Mouse (Mus musculus): ENCODE results near the gene Traf7. TPM values are rescaled to one million over a fixed set of nuclear protein-coding genes. Genes with fewer than 3 reads are reported as not detected.

The Traf7 gene
- total and polyA plus RNA-seq, 3 experiments = 41.9 to 93.4 (median 46.5) TPM

GRCm38 (mm10) chr17:24483495-24483894 is 44.2 kb downstream of the Traf7 start:
- Histone ChIP-seq H3K79me2 (replicated peaks; ENCODE audit: control insufficient read depth, insufficient read depth, low read length) (no peaks in the 10 kb centered on the region), H3K27me3 (ENCODE audit: control insufficient read depth, insufficient read depth, low read length) (no peaks in the 10 kb centered on the region), H3K4me1 (ENCODE audit: control insufficient read depth, insufficient read depth, low read length) (no peaks in the 10 kb centered on the region), H3K27ac (no peak overlapping the region), H3K9ac (ENCODE audit: low read depth, low read length) (no peak overlapping the region), H3K36me3 (ENCODE audit: control insufficient read depth, insufficient read depth, low read length) (no peaks in the 10 kb centered on the region), H3K4me3 (no peak overlapping the region)
- 88% methylated on average over 3 of the region's 3 CpGs for WGBS
- intact Hi-C loops (cut with DNase I) = no loop called here
- DNase-seq = no peak
- no peak for TF ChIP-seq CTCF (IDR thresholded peaks at IDR 0.05)
- TF ChIP-seq POLR2A (IDR thresholded peaks at IDR 0.05; ENCODE audit: insufficient read depth, low read depth, low read length) = no peak
- TF ChIP-seq EP300 (IDR thresholded peaks at IDR 0.05; ENCODE audit: insufficient read depth, low read depth, low read length) = no peak

DNA sequence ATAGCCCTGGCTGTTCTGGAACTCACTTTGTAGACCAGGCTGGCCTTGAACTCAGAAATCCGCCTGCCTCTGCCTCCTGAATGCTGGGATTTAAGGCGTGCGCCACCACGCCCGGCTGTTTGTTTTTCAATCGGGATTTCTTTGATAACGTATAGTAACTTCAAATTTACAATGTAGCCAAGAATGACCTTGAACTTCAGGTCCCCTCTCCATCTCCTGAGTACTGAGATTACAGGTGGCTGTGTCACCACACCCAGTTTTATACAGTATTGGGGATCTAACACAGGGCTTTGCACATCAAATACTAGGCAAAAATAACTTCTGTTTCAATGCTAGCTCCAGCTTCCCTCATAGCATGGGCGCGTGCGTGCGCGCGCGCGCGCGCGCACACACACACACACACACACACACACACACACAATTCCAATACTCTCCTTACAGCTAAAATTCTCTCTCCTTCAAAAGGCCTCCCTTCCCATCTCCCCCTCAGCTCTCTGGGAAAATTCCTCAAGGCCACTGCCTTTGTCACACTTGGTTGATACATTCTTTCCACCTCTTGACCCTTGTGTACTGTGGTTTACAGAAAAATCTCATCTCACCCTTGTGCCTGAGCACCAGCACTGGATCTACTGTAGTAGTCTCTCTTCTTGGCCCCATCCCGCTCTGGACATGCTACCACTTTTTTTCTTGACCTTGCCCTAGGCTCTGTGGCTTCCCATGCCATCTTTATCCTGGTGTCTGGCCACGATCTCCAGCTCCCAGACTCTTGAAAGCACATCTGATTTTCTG is 46.5 kb downstream of the Traf7 start:
- Histone ChIP-seq H3K4me3 (no peak overlapping the region), H3K36me3 (ENCODE audit: control insufficient read depth, insufficient read depth, low read length) (no peaks in the 10 kb centered on the region), H3K27me3 (ENCODE audit: control insufficient read depth, insufficient read depth, low read length) (no peaks in the 10 kb centered on the region), H3K4me1 (ENCODE audit: control insufficient read depth, insufficient read depth, low read length) (peaks cover 4% of the 10 kb centered on the region), H3K27ac (no peak overlapping the region), H3K9ac (ENCODE audit: low read depth, low read length) (no peak overlapping the region), H3K79me2 (replicated peaks; ENCODE audit: control insufficient read depth, insufficient read depth, low read length) (no peaks in the 10 kb centered on the region)
- no peak for TF ChIP-seq POLR2A (IDR thresholded peaks at IDR 0.05; ENCODE audit: insufficient read depth, low read depth, low read length)
- WGBS = 93% methylated on average over 20 of the region's 20 CpGs
- intact Hi-C loops (cut with DNase I) = no loop called here
- DNase-seq = no peak

DNA sequence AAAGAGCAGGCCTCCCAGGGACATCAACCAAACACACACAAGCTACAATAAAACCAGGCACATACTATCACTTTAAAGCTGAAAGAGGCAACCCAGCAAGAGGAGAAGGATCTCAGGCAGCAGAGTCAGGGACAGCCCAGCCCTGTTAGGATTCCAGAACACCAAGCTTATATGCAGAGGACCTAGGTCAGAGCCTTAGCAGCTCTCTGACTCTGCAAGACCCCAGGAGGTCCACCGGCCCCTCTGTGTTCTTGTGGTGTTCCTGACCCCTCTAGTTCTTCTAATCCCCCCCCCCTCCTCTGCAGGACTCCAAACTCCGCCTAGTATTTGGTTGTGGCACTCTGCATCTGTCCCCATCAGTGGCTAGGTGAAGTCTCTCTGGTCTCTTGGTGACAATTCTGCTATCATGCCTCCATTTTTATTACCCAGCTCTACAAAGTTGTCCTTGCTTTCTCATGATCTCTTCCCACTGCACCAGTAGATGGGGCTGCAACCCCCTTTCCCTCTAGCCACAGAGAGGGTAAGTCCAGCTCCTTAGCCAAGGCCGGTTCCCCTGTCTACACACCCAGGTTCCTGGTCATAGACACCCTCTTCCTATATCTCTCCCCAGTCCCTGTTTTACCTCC is 47.4 kb downstream of the Traf7 start:
- Histone ChIP-seq H3K27ac (no peak overlapping the region), H3K27me3 (ENCODE audit: control insufficient read depth, insufficient read depth, low read length) (no peaks in the 10 kb centered on the region), H3K4me1 (ENCODE audit: control insufficient read depth, insufficient read depth, low read length) (peaks cover 4% of the 10 kb centered on the region), H3K9ac (ENCODE audit: low read depth, low read length) (no peak overlapping the region), H3K36me3 (ENCODE audit: control insufficient read depth, insufficient read depth, low read length) (no peaks in the 10 kb centered on the region), H3K4me3 (no peak overlapping the region), H3K79me2 (replicated peaks; ENCODE audit: control insufficient read depth, insufficient read depth, low read length) (no peaks in the 10 kb centered on the region)
- no peak for DNase-seq
- TF ChIP-seq POLR2A (IDR thresholded peaks at IDR 0.05; ENCODE audit: insufficient read depth, low read depth, low read length) (no peak), CTCF (IDR thresholded peaks at IDR 0.05) (no peak; the same call in 1 of the 2 replicates)
- intact Hi-C loops (cut with DNase I) = no loop called here
- 61% methylated on average over 3 of the region's 3 CpGs for WGBS

- 22% methylated on average over 1 of the region's 1 CpGs for WGBS
- Histone ChIP-seq H3K27ac (peak overlapping the region; percentile 94; the same call in 1 of the 2 replicates), H3K36me3 (ENCODE audit: control insufficient read depth, insufficient read depth, low read length) (no peaks in the 10 kb centered on the region), H3K4me1 (ENCODE audit: control insufficient read depth, insufficient read depth, low read length) (peaks cover 4% of the 10 kb centered on the region), H3K4me3 (peak overlapping the region; percentile 67), H3K79me2 (replicated peaks; ENCODE audit: control insufficient read depth, insufficient read depth, low read length) (no peaks in the 10 kb centered on the region), H3K27me3 (ENCODE audit: control insufficient read depth, insufficient read depth, low read length) (no peaks in the 10 kb centered on the region), H3K9ac (ENCODE audit: low read depth, low read length) (no peak overlapping the region)
- intact Hi-C loops (cut with DNase I) = loop anchor here (5.0 kb wide), 3 partner anchors 33 to 188 kb away; partner anchors contain the start of genes Traf7 and Zfp598
- no peak for DNase-seq
- no peak for TF ChIP-seq EP300 (IDR thresholded peaks at IDR 0.05; ENCODE audit: insufficient read depth, low read depth, low read length)
- TF ChIP-seq POLR2A (IDR thresholded peaks at IDR 0.05; ENCODE audit: insufficient read depth, low read depth, low read length) = no peak
- no peak for TF ChIP-seq CTCF (IDR thresholded peaks at IDR 0.05)
Observed at GRCm38 (mm10) chr17:24479431-24479830, 48.3 kb downstream of the Traf7 start.

- under 1% methylated on average over 48 of the region's 48 CpGs for WGBS
- Histone ChIP-seq H3K9ac (ENCODE audit: low read depth, low read length) (peak within 1 kb of the TSS; percentile 97), H3K36me3 (ENCODE audit: control insufficient read depth, insufficient read depth, low read length) (no peaks in the 10 kb centered on the region), H3K4me1 (ENCODE audit: control insufficient read depth, insufficient read depth, low read length) (peaks cover 4% of the 10 kb centered on the region), H3K27me3 (ENCODE audit: control insufficient read depth, insufficient read depth, low read length) (no peaks in the 10 kb centered on the region), H3K27ac (peak within 1 kb of the TSS; percentile 94), H3K79me2 (replicated peaks; ENCODE audit: control insufficient read depth, insufficient read depth, low read length) (no peaks in the 10 kb centered on the region), H3K4me3 (peak within 1 kb of the TSS; percentile 67)
- intact Hi-C loops (cut with DNase I) = loop anchor here (1.0 to 5.0 kb wide), 4 partner anchors 9 to 188 kb away; partner anchors contain the start of genes E4f1, Pgp, Traf7 and Zfp598
- DNase-seq = peak; percentile 97 to 98
- TF ChIP-seq CTCF (IDR thresholded peaks at IDR 0.05) (peak; percentile 96), EP300 (IDR thresholded peaks at IDR 0.05; ENCODE audit: insufficient read depth, low read depth, low read length) (0 out of 2 replicates have a peak, but pooled peaks have one; percentile 79), POLR2A (IDR thresholded peaks at IDR 0.05; ENCODE audit: insufficient read depth, low read depth, low read length) (peak; percentile 91)
Observed at GRCm38 (mm10) chr17:24478663-24479380, 48.9 kb downstream of the Traf7 start, which contains the start of gene Mlst8. Mlst8 (minus strand) TSS chr17:24479078.
